ENCODE assay signal across 19 mouse cellular contexts in genomic region chr6:18697536-18697935, GRCm38 (mm10).
DNase-seq lines count a peak whose midpoint lies in the region; ATAC-seq and TF ChIP-seq lines count a peak whose summit lies in the region.
"Had no signal": no experiment of that assay in that cellular context is flagged by ENCODE, and none has a peak within 500 bp of the region (broad histone marks: within the 10 kb centered on the region; RNA-seq: fewer than 3 reads in every experiment).

No protein-coding gene starts in this region.

- no peaks in the 10 kb centered on the region for H3K36me3 ChIP-seq in lung, embryonic 14.5 days (ENCODE audit: insufficient read depth)
- no peaks in the 10 kb centered on the region for H3K36me3 ChIP-seq in lung, postnatal 0 days (ENCODE audit: insufficient read depth, low read length)
- H3K36me3 ChIP-seq in liver, embryonic 11.5 days (ENCODE audit: control insufficient read depth, insufficient read depth, low read length), result no peaks in the 10 kb centered on the region
- H3K36me3 ChIP-seq: embryonic facial prominence, embryonic 13.5 days; forebrain, embryonic 15.5 days had no signal

- H3K27ac ChIP-seq in lung, embryonic 14.5 days (ENCODE audit: low read depth), result no peak overlapping the region
- H3K27ac ChIP-seq in lung, postnatal 0 days (ENCODE audit: low read length), result no peak overlapping the region
- no peak overlapping the region for H3K27ac ChIP-seq in liver, embryonic 11.5 days (ENCODE audit: low read depth, low read length)
- H3K27ac ChIP-seq: embryonic facial prominence, embryonic 13.5 days; forebrain, embryonic 13.5 days; forebrain, embryonic 15.5 days had no signal

- DNase-seq in lung, embryonic 14.5 days, result peak; percentile 73
- DNase-seq in lung, postnatal 4 days, result no peak
- peak; percentile 57 for DNase-seq in lung, postnatal 0 days (ENCODE audit: low spot score)
- no peak for DNase-seq in lung, postnatal 14 days
- DNase-seq in lung, postnatal 10 days, result peak; percentile 3
- DNase-seq in lung, postnatal 36 days, result peak; percentile 24
- no peak for DNase-seq in liver, embryonic 11.5 days (ENCODE audit: low spot score)
- no peak for DNase-seq in adrenal gland, postnatal 10 days
- DNase-seq: adrenal gland, adult 2 months; adrenal gland, postnatal 14 days; cerebellum, adult 11-12 months; cerebellum, adult 2 months; cerebellum, adult 9-10 months; cerebellum, postnatal 10 days; cerebellum, postnatal 25 days; forebrain, postnatal 0 days had no signal

- peak; percentile 28; the same call in 1 of the 2 replicates for ATAC-seq in lung, embryonic 14.5 days (ENCODE audit: insufficient read depth)
- ATAC-seq in lung, postnatal 0 days, result peak; percentile 65; the same call in 1 of the 2 replicates
- ATAC-seq in liver, embryonic 11.5 days (replicated peaks; ENCODE audit: low FRiP score), result no peak
- ATAC-seq: forebrain, embryonic 13.5 days; forebrain, embryonic 15.5 days; forebrain, postnatal 0 days had no signal

- H3K4me1 ChIP-seq in lung, embryonic 14.5 days (ENCODE audit: insufficient read depth), result no peaks in the 10 kb centered on the region
- no peaks in the 10 kb centered on the region for H3K4me1 ChIP-seq in lung, postnatal 0 days (ENCODE audit: insufficient read depth, low read depth, low read length)
- no peaks in the 10 kb centered on the region for H3K4me1 ChIP-seq in liver, embryonic 11.5 days (replicated peaks; ENCODE audit: control insufficient read depth, insufficient read depth, low read length)

- H3K4me2 ChIP-seq in lung, embryonic 14.5 days, result no peak overlapping the region
- no peak overlapping the region for H3K4me2 ChIP-seq in lung, postnatal 0 days (replicated peaks; ENCODE audit: low read depth, low read length)
- no peak overlapping the region for H3K4me2 ChIP-seq in liver, embryonic 11.5 days
- H3K4me2 ChIP-seq: embryonic facial prominence, embryonic 13.5 days; forebrain, embryonic 13.5 days; forebrain, embryonic 15.5 days had no signal

- TF ChIP-seq CTCF in lung, embryonic 14.5 days (IDR thresholded peaks at IDR 0.05; ENCODE audit: low read depth), result no peak
- no peak for TF ChIP-seq CTCF in lung, postnatal 0 days (IDR thresholded peaks at IDR 0.05)

- no peaks in the 10 kb centered on the region for H3K9me3 ChIP-seq in lung, embryonic 14.5 days (ENCODE audit: low read depth, low read length)
- H3K9me3 ChIP-seq in lung, postnatal 0 days (ENCODE audit: low read length), result no peaks in the 10 kb centered on the region
- H3K9me3 ChIP-seq in liver, embryonic 11.5 days (ENCODE audit: control insufficient read depth, low read length), result no peaks in the 10 kb centered on the region
- H3K9me3 ChIP-seq: embryonic facial prominence, embryonic 13.5 days; forebrain, embryonic 13.5 days; forebrain, embryonic 15.5 days had no signal

- TF ChIP-seq EP300 in lung, postnatal 0 days (IDR thresholded peaks at IDR 0.05), result peak; percentile 88

- no peaks in the 10 kb centered on the region for H3K27me3 ChIP-seq in lung, embryonic 14.5 days (ENCODE audit: insufficient read depth, low read length)
- H3K27me3 ChIP-seq in lung, postnatal 0 days (replicated peaks; ENCODE audit: insufficient read depth, low read length), result no peaks in the 10 kb centered on the region
- H3K27me3 ChIP-seq in liver, embryonic 11.5 days (replicated peaks; ENCODE audit: control insufficient read depth, insufficient read depth, low read length), result no peaks in the 10 kb centered on the region
- H3K27me3 ChIP-seq: embryonic facial prominence, embryonic 13.5 days; forebrain, embryonic 13.5 days; forebrain, embryonic 15.5 days had no signal

- 33% methylated on average over 5 of the region's 5 CpGs for WGBS in lung, embryonic 14.5 days
- WGBS in lung, postnatal 0 days, result 32% methylated on average over 5 of the region's 5 CpGs
- 73% methylated on average over 5 of the region's 5 CpGs for WGBS in liver, embryonic 11.5 days

- no peak overlapping the region for H3K4me3 ChIP-seq in lung, embryonic 14.5 days (ENCODE audit: low read depth, low read length)
- H3K4me3 ChIP-seq in lung, postnatal 0 days (ENCODE audit: low read depth, low read length), result no peak overlapping the region
- no peak overlapping the region for H3K4me3 ChIP-seq in liver, embryonic 11.5 days (ENCODE audit: low read depth, low read length)
- H3K4me3 ChIP-seq: embryonic facial prominence, embryonic 13.5 days; forebrain, embryonic 13.5 days; forebrain, embryonic 15.5 days had no signal

- no peak overlapping the region for H3K9ac ChIP-seq in lung, embryonic 14.5 days
- H3K9ac ChIP-seq in lung, postnatal 0 days (replicated peaks; ENCODE audit: low read depth), result no peak overlapping the region
- H3K9ac ChIP-seq in liver, embryonic 11.5 days (ENCODE audit: low read depth, low read length), result no peak overlapping the region
- H3K9ac ChIP-seq: embryonic facial prominence, embryonic 13.5 days; forebrain, embryonic 13.5 days; forebrain, embryonic 15.5 days; forebrain, postnatal 0 days had no signal

Comparison
In these comparisons a context has a peak if more than half of its experiments do, and no peak if none do; other contexts are left out.
1. DNase-seq: peak in lung, embryonic 14.5 days (single experiment), lung, postnatal 0 days (single experiment), lung, postnatal 10 days (single experiment) and lung, postnatal 36 days (single experiment); none in lung, postnatal 4 days (0 of 2), lung, postnatal 14 days (single experiment), liver, embryonic 11.5 days (single experiment) and adrenal gland, postnatal 10 days (single experiment).